Mouse (Mus musculus): ENCODE data around the gene Atxn1. TPM values are rescaled to one million over a fixed set of nuclear protein-coding genes. Genes with fewer than 3 reads are reported as not detected.

Atxn1 gene
- total and polyA plus RNA-seq, 3 experiments = 8.0 to 13.1 (median 9.7) TPM

- Histone ChIP-seq H3K27ac (ENCODE audit: insufficient read depth, low read depth) (no peak overlapping the region), H3K4me1 (ENCODE audit: control insufficient read depth in 1 of 2, insufficient read depth in 2 of 2) (peaks cover 0 to 34% of the 10 kb centered on the region in 2 experiments; a peak in 2 of 4 replicates), H3K9ac (ENCODE audit: insufficient read depth, low read depth) (no peak overlapping the region), H3K4me3 (replicated peaks in 1 of 3; ENCODE audit: low read depth in 2 of 3, low read length in 2 of 3, poor library complexity in 1 of 3) (no peak overlapping the region), H3K36me3 (replicated peaks in 1 of 2; ENCODE audit: control insufficient read depth in 1 of 2, insufficient read depth in 1 of 2, low read length in 1 of 2) (peaks cover 7 to 66% of the 10 kb centered on the region in 2 experiments), H3K9me3 (replicated peaks; ENCODE audit: low read length) (no peaks in the 10 kb centered on the region), H3K79me2 (replicated peaks; ENCODE audit: control insufficient read depth, extremely low read depth, insufficient read depth, poor library complexity, severe bottlenecking) (peaks cover 16% of the 10 kb centered on the region; the same call in 1 of the 2 replicates), H3K27me3 (replicated peaks) (no peaks in the 10 kb centered on the region), H3K4me2 (ENCODE audit: insufficient read depth, low read depth, poor library complexity, severe bottlenecking) (no peak overlapping the region)
- TF ChIP-seq ZKSCAN1 (IDR thresholded peaks at IDR 0.05; ENCODE audit: borderline replicate concordance, low read depth, low read length) (peak; percentile 89), ZNF384 (IDR thresholded peaks at IDR 0.05; ENCODE audit: low read depth, low read length) (no peak), TBP (conservative IDR thresholded peaks at IDR 0.05; ENCODE audit: low read depth, low read length) (no peak), PAX5 (IDR thresholded peaks at IDR 0.05; ENCODE audit: low read length) (no peak), TCF12 (IDR thresholded peaks at IDR 0.05; ENCODE audit: low read depth, low read length) (no peak), MYC (IDR thresholded peaks at IDR 0.05; ENCODE audit: low read depth, low read length) (no peak), NRF1 (IDR thresholded peaks at IDR 0.05; ENCODE audit: low read depth, low read length) (no peak), KAT2A (IDR thresholded peaks at IDR 0.05; ENCODE audit: insufficient replicate concordance, low read length) (no peak)
- DNase-seq (ENCODE audit: extremely low read depth) = no peak
- in situ Hi-C loops (cut with MboI; ENCODE audit: low pct_ligation_motif_present, low pct_unique_long_range_greater_than_20kb, low sequenced_read_pairs) (no loop called here), dilution Hi-C loops (cut with MboI; ENCODE audit: extremely low pct_ligation_motif_present, extremely low pct_unique_long_range_greater_than_20kb, low sequenced_read_pairs) (no loop called here)
Measured at GRCm38 (mm10) chr13:45672628-45673027, 292.2 kb downstream of the Atxn1 start.

DNA sequence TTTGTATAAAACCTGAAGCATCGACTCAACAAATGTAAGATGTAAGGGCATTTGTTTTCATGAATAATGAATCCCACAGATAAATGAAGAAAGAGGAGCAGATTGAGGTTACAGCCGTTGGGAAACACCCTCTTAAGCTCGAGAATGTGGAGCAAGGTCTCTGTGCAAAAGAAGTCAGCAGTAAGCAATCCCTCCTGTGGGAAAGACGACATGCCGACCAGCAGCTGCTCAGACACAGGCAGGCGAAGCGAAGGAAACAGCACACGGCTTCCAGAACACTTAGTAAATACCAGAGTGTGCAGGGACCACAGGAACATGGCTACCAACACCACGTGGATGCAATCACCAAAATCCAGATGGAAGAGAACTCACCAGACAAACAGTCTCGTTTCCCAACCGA lies 294.8 kb downstream of the Atxn1 start:
- no peak overlapping the region for H3K4me2 ChIP-seq (ENCODE audit: insufficient read depth, low read depth, poor library complexity, severe bottlenecking)
- H3K36me3 ChIP-seq (replicated peaks in 1 of 2; ENCODE audit: control insufficient read depth in 1 of 2, insufficient read depth in 1 of 2, low read length in 1 of 2) = peaks cover 18 to 72% of the 10 kb centered on the region in 2 experiments
- no peak for TF ChIP-seq MAFK (IDR thresholded peaks at IDR 0.05; ENCODE audit: insufficient replicate concordance, low read length)
- TF ChIP-seq MEF2A (IDR thresholded peaks at IDR 0.05; ENCODE audit: borderline replicate concordance, low read depth, low read length) = no peak
- no peak for TF ChIP-seq MXI1 (IDR thresholded peaks at IDR 0.05; ENCODE audit: low read depth, low read length)
- no peak for TF ChIP-seq SMC3 (IDR thresholded peaks at IDR 0.05; ENCODE audit: low read depth, low read length)
- TF ChIP-seq JUN (IDR thresholded peaks at IDR 0.05; ENCODE audit: insufficient read depth, low read depth, low read length) = no peak
- TF ChIP-seq SIN3A (IDR thresholded peaks at IDR 0.05; ENCODE audit: low read length) = no peak
- no peak for TF ChIP-seq CHD1 (IDR thresholded peaks at IDR 0.05; ENCODE audit: low read depth, low read length)
- no peak for TF ChIP-seq POLR2A (IDR thresholded peaks at IDR 0.05; ENCODE audit: low read depth, low read length)
- no peak for TF ChIP-seq ZMIZ1 (IDR thresholded peaks at IDR 0.05; ENCODE audit: low read depth, low read length)
- in situ Hi-C loops (cut with MboI; ENCODE audit: low pct_ligation_motif_present, low pct_unique_long_range_greater_than_20kb, low sequenced_read_pairs) (no loop called here), dilution Hi-C loops (cut with MboI; ENCODE audit: extremely low pct_ligation_motif_present, extremely low pct_unique_long_range_greater_than_20kb, low sequenced_read_pairs) (no loop called here)
- H3K9me3 ChIP-seq (replicated peaks; ENCODE audit: low read length) = no peaks in the 10 kb centered on the region
- H3K27ac ChIP-seq (ENCODE audit: insufficient read depth, low read depth) = no peak overlapping the region
- H3K4me3 ChIP-seq (replicated peaks in 1 of 3; ENCODE audit: low read depth in 2 of 3, low read length in 2 of 3, poor library complexity in 1 of 3) = no peak overlapping the region
- H3K9ac ChIP-seq (ENCODE audit: insufficient read depth, low read depth) = no peak overlapping the region
- peaks cover 11% of the 10 kb centered on the region; the same call in 1 of the 2 replicates for H3K79me2 ChIP-seq (replicated peaks; ENCODE audit: control insufficient read depth, extremely low read depth, insufficient read depth, poor library complexity, severe bottlenecking)
- peaks cover 0 to 36% of the 10 kb centered on the region in 2 experiments; a peak in 2 of 4 replicates for H3K4me1 ChIP-seq (ENCODE audit: control insufficient read depth in 1 of 2, insufficient read depth in 2 of 2)
- no peak for DNase-seq (ENCODE audit: extremely low read depth)
- no peaks in the 10 kb centered on the region for H3K27me3 ChIP-seq (replicated peaks)
